Mouse (Mus musculus): ENCODE measurements around the gene Efl1. TPM values are rescaled to one million over a fixed set of nuclear protein-coding genes. Genes with fewer than 3 reads are reported as not detected.

Gene Efl1
- total and polyA plus RNA-seq, 2 experiments: 2.4 to 8.2 TPM

GRCm38 (mm10) chr7:82734748-82735600, 86.6 kb downstream of the Efl1 start:
- TF ChIP-seq POLR2A (IDR thresholded peaks at IDR 0.05; ENCODE audit: extremely low read depth, insufficient read depth, low read length) (no peak), CTCF (IDR thresholded peaks at IDR 0.05; ENCODE audit: low read depth, low read length) (no peak)
- Histone ChIP-seq H3K9ac (ENCODE audit: low read depth, low read length) (no peak overlapping the region), H3K27me3 (ENCODE audit: control insufficient read depth, insufficient read depth, low read length) (no peaks in the 10 kb centered on the region; the same call in 1 of the 2 replicates), H3K4me3 (ENCODE audit: insufficient read depth, low read depth, low read length) (no peak overlapping the region), H3K27ac (replicated peaks; ENCODE audit: insufficient read depth, low read depth, low read length) (no peak overlapping the region), H3K79me2 (ENCODE audit: control insufficient read depth, insufficient read depth, low read length) (no peaks in the 10 kb centered on the region), H3K36me3 (ENCODE audit: control insufficient read depth, insufficient read depth, low read length) (peaks cover 6% of the 10 kb centered on the region; the same call in 1 of the 2 replicates), H3K4me1 (ENCODE audit: control insufficient read depth, insufficient read depth, low read length) (no peaks in the 10 kb centered on the region)
- no peak for DNase-seq (ENCODE audit: extremely low read depth, low read depth, low spot score)
- WGBS: 98% methylated on average over 3 of the region's 3 CpGs

GRCm38 (mm10) chr7:82743116-82743765, 94.8 kb downstream of the Efl1 start:
- 95% methylated on average over 11 of the region's 11 CpGs for WGBS
- DNase-seq (ENCODE audit: extremely low read depth, low read depth, low spot score): no peak
- Histone ChIP-seq H3K9ac (ENCODE audit: low read depth, low read length) (no peak overlapping the region), H3K36me3 (ENCODE audit: control insufficient read depth, insufficient read depth, low read length) (no peaks in the 10 kb centered on the region), H3K4me3 (ENCODE audit: insufficient read depth, low read depth, low read length) (no peak overlapping the region), H3K79me2 (ENCODE audit: control insufficient read depth, insufficient read depth, low read length) (no peaks in the 10 kb centered on the region), H3K4me1 (ENCODE audit: control insufficient read depth, insufficient read depth, low read length) (no peaks in the 10 kb centered on the region), H3K27me3 (ENCODE audit: control insufficient read depth, insufficient read depth, low read length) (no peaks in the 10 kb centered on the region), H3K27ac (replicated peaks; ENCODE audit: insufficient read depth, low read depth, low read length) (no peak overlapping the region)
- no peak for TF ChIP-seq POLR2A (IDR thresholded peaks at IDR 0.05; ENCODE audit: extremely low read depth, insufficient read depth, low read length)
- TF ChIP-seq CTCF (IDR thresholded peaks at IDR 0.05; ENCODE audit: low read depth, low read length): no peak

GRCm38 (mm10) chr7:82744167-82744715, 95.8 kb downstream of the Efl1 start:
- Histone ChIP-seq H3K4me1 (ENCODE audit: control insufficient read depth, insufficient read depth, low read length) (no peaks in the 10 kb centered on the region), H3K36me3 (ENCODE audit: control insufficient read depth, insufficient read depth, low read length) (no peaks in the 10 kb centered on the region), H3K27me3 (ENCODE audit: control insufficient read depth, insufficient read depth, low read length) (no peaks in the 10 kb centered on the region), H3K9ac (ENCODE audit: low read depth, low read length) (no peak overlapping the region), H3K27ac (replicated peaks; ENCODE audit: insufficient read depth, low read depth, low read length) (no peak overlapping the region), H3K79me2 (ENCODE audit: control insufficient read depth, insufficient read depth, low read length) (no peaks in the 10 kb centered on the region), H3K4me3 (ENCODE audit: insufficient read depth, low read depth, low read length) (no peak overlapping the region)
- TF ChIP-seq CTCF (IDR thresholded peaks at IDR 0.05; ENCODE audit: low read depth, low read length): no peak
- TF ChIP-seq POLR2A (IDR thresholded peaks at IDR 0.05; ENCODE audit: extremely low read depth, insufficient read depth, low read length): no peak
- no peak for DNase-seq (ENCODE audit: extremely low read depth, low read depth, low spot score)
- 88% methylated on average over 18 of the region's 18 CpGs for WGBS

GRCm38 (mm10) chr7:82748812-82749211, 100.4 kb downstream of the Efl1 start:
- peaks cover 16% of the 10 kb centered on the region for H3K36me3 ChIP-seq (ENCODE audit: control insufficient read depth, insufficient read depth, low read length)
- 70% methylated on average over 2 of the region's 2 CpGs for WGBS
- H3K27me3 ChIP-seq (ENCODE audit: control insufficient read depth, insufficient read depth, low read length): no peaks in the 10 kb centered on the region
- no peaks in the 10 kb centered on the region for H3K79me2 ChIP-seq (ENCODE audit: control insufficient read depth, insufficient read depth, low read length)
- TF ChIP-seq POLR2A (IDR thresholded peaks at IDR 0.05; ENCODE audit: extremely low read depth, insufficient read depth, low read length): no peak
- TF ChIP-seq CTCF (IDR thresholded peaks at IDR 0.05; ENCODE audit: low read depth, low read length): no peak
- no peak overlapping the region for H3K4me3 ChIP-seq (ENCODE audit: insufficient read depth, low read depth, low read length)
- no peak for DNase-seq (ENCODE audit: extremely low read depth, low read depth, low spot score)
- no peak overlapping the region for H3K9ac ChIP-seq (ENCODE audit: low read depth, low read length)
- H3K27ac ChIP-seq (replicated peaks; ENCODE audit: insufficient read depth, low read depth, low read length): no peak overlapping the region
- no peaks in the 10 kb centered on the region for H3K4me1 ChIP-seq (ENCODE audit: control insufficient read depth, insufficient read depth, low read length)

- no peak for DNase-seq (ENCODE audit: extremely low read depth, low read depth, low spot score)
- no peaks in the 10 kb centered on the region for H3K4me1 ChIP-seq (ENCODE audit: control insufficient read depth, insufficient read depth, low read length)
- no peaks in the 10 kb centered on the region for H3K27me3 ChIP-seq (ENCODE audit: control insufficient read depth, insufficient read depth, low read length)
- no peak overlapping the region for H3K27ac ChIP-seq (replicated peaks; ENCODE audit: insufficient read depth, low read depth, low read length)
- H3K79me2 ChIP-seq (ENCODE audit: control insufficient read depth, insufficient read depth, low read length): no peaks in the 10 kb centered on the region
- peaks cover 18% of the 10 kb centered on the region for H3K36me3 ChIP-seq (ENCODE audit: control insufficient read depth, insufficient read depth, low read length)
- no peak overlapping the region for H3K9ac ChIP-seq (ENCODE audit: low read depth, low read length)
- WGBS: 82% methylated on average over 8 of the region's 8 CpGs
- no peak overlapping the region for H3K4me3 ChIP-seq (ENCODE audit: insufficient read depth, low read depth, low read length)
- TF ChIP-seq CTCF (IDR thresholded peaks at IDR 0.05; ENCODE audit: low read depth, low read length): no peak
- TF ChIP-seq POLR2A (IDR thresholded peaks at IDR 0.05; ENCODE audit: extremely low read depth, insufficient read depth, low read length): no peak
Measured at GRCm38 (mm10) chr7:82749239-82749638, 100.8 kb downstream of the Efl1 start.
